Mouse (Mus musculus) megakaryocyte, embryonic 14.5 days (primary cell): ENCODE measurements around the gene Gm20388.

Experiments
- FLI1 ChIP-seq: IDR thresholded peaks from 2 replicates; pipeline ENCODE4 v1.6.1; 2012; ENCODE audit warnings: low read length, inconsistent platforms, mixed read lengths
- GATA1 ChIP-seq: IDR thresholded peaks from 3 replicates; pipeline ENCODE4 v1.6.1; 2012; ENCODE audit warnings: mixed read lengths, low read length, inconsistent platforms, borderline replicate concordance

- TF ChIP-seq GATA1, result no peak
- no peak for TF ChIP-seq FLI1
Observed at GRCm38 (mm10) chr8:120472230-120472629, 561.6 kb downstream of the Gm20388 start.
